Mouse (Mus musculus) naive thymus-derived CD4-positive, alpha-beta T cell, adult 2 months (primary cell): ENCODE results near the gene Tm7sf3.
A peak's percentile ranks its signal among the peaks of the same experiment; 100 is the strongest.
"Not testable (repeated sequence)": the region's sequence is repeated elsewhere in the genome, so short reads cannot be mapped to it uniquely, and the experiment has no call there.

Source experiments
- DNase-seq: peaks from one replicate; pipeline ENCODE4 v3.0.0-alpha.2; 2011; ENCODE audit warnings: low read depth

Gene Tm7sf3

DNA sequence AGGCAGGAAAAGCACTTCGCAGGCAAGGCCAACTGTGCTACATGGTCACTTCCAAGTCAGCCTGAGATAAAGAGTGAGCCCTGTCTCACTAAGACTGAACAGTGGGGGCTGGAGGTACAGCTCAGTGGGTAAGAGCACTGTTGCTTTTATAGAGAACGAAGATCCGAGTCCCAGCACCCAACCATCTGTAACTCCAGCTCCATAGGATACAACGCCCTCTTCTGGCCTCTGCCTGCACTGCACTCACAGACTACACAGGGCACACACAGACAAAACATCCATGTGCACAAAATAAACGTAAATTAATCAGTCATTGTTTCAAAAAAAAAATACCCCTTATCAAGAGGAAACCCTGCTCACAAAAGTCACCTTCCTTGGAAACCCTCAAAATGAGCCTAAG lies 28.7 kb downstream of the Tm7sf3 start:
- DNase-seq, result no peak

DNA sequence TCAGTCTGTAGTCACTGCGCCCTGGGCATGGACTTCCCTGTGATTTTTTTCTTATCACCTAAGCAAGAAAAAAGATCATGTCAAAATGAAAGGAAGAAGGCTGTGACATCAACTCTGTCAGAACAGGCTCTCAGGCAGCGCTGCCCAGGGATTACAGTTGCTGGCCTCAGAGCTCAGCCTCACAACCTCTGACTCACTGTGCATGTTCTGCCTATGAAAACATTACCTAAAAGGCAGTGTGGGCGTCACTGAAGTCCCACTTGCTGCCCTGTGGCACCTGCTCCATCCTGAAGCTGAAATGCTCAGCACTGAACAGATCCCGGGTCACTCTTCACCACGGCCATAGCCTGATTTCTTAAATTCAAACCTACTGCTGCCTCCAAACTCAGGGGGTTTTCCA lies 29.9 kb downstream of the Tm7sf3 start:
- no peak for DNase-seq

GRCm38 (mm10) chr6:146611897-146612296 lies 30.7 kb downstream of the Tm7sf3 start:
- DNase-seq, result no peak

DNA sequence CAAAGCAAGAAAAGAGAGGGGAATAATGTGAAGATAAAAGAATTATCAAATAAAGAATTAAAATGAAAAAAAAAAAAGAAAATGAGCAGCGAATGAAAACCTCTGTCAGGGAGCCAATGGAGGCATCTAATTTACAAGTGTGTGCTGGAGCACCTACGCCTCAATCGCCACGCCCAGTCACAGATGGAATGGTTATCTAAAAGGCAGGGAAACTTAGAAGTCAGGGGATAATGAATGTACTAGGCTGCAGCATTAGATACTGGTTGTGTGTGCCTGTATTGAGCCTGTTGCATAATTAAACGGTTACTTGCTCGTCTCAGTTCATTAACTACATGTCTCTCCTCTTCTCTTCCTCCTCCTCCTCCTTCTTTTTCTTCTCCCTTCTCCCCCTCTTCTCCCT lies 31.2 kb downstream of the Tm7sf3 start:
- no peak for DNase-seq

- no peak for DNase-seq
Measured at GRCm38 (mm10) chr6:146603651-146604050, 39.0 kb downstream of the Tm7sf3 start.

GRCm38 (mm10) chr6:146602601-146603000 lies 40.0 kb downstream of the Tm7sf3 start:
- no peak for DNase-seq

DNA sequence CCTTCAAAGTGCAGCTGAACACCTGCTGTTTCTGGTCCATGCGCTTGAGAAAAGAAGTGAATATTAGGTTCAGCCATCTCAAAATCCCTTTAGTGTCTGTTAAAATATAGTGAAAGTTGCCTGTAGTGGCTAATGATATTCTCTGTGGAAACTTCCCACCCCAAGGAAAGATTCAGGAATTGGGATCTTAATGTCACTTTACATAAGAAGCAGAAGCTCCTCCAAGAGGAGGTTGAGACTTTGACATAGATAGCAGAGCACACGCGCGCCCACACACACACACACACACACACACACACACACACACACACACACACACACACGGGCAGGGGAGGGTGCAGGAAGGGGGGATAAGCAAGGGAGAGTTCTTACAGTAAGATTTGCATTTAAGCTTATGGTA lies 57.5 kb downstream of the Tm7sf3 start:
- DNase-seq, result no peak

GRCm38 (mm10) chr6:146583366-146584046 lies 59.1 kb downstream of the Tm7sf3 start:
- DNase-seq, result no peak

DNA sequence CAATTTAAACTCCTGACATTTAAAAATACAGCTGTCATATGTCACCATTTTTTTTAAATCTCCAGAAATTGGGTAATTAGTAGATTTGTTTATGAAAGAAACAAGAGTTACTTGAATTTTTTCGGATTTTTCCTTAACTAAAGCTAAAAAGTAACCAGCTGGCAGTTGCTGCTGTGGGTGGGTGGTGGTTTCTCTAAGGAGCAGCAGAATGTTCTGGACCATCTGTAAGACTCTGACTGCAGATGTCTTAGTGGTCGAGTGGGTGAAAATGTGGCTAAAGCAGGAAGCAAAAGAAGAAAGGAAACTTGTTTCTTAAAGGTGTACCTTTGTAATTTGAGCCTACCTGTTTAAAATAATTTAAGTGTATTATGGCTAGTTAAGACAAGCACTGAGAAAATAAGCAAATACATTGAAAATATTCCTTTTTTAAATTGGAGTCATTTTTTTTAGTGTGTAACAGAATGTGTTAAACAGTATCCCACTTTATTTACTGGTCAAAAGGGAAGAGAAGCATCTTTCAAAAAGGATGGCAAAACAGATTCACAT lies 62.2 kb downstream of the Tm7sf3 start:
- DNase-seq, result no peak

GRCm38 (mm10) chr6:146578586-146578985 lies 64.0 kb downstream of the Tm7sf3 start:
- no peak for DNase-seq

- DNase-seq, result no peak
Measured at GRCm38 (mm10) chr6:146578111-146578531, 64.5 kb downstream of the Tm7sf3 start.

DNA sequence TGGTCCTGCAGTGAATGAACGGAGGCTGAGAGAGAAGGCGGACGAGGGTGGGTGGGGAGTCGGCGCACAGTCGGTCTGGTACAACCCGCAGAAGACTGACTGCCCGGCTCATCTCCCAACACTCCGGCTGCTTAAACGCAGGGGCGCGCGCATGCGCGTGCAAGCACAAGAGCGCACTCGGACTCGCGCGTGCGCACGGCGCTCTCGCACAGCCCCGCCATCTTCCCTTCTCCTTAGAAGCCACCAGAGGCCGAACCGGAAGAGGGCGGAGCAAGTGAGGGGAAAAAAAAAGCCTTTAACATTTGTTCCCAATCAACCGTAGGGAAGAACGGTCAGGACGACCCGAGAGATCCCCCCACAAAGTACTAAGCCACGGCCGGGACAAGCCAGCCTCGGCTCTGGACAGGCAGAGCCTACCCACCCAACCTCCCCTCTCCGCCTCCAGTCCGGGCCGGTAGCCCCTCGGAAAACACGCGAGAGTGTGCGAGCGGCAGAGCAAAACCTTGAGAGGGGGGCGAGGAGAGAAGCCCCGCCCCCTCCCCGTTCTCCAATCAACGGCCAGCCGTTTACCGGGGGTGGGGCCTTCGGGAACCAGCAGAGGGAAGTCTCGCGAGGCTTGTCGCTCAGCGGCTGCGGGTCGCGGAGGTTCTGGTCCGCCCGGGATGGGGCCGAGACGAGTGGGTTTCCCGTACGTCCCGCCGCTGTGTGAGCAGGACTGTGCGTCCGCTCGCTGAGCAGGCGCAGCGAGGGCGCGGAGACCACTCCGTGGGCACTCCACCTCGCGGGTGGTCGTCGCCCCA lies 65.1 kb downstream of the Tm7sf3 start, which contains the start of gene Ints13:
Gene Ints13 (minus strand): TSS at position 526 of the 800 bp plus-strand sequence.
- peak; percentile 99 for DNase-seq

DNA sequence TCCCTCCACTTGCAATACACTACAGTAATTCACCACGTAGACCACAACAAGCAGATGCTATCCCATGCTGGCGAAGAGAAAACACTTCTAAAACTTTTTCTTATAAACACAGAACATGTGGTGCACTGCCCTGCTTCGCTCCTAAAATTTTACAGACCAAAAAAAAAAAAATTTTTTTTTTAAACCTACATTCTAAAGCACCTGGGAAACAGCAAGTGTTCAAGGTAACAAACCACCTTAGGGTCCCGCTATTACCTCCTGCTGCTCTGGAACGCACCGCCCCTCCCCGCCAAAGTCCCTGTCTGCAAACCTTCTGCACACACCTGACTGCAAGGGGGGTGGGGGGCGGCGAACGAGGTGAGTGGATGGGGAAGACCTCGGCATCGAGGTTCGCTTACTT lies 65.7 kb downstream of the Tm7sf3 start, which contains the start of gene Fgfr1op2:
Gene Fgfr1op2 (plus strand): TSS at position 301 of the 400 bp plus-strand sequence.
- DNase-seq, result no peak

GRCm38 (mm10) chr6:146572073-146572472 lies 70.6 kb downstream of the Tm7sf3 start:
- DNase-seq, result no peak

DNA sequence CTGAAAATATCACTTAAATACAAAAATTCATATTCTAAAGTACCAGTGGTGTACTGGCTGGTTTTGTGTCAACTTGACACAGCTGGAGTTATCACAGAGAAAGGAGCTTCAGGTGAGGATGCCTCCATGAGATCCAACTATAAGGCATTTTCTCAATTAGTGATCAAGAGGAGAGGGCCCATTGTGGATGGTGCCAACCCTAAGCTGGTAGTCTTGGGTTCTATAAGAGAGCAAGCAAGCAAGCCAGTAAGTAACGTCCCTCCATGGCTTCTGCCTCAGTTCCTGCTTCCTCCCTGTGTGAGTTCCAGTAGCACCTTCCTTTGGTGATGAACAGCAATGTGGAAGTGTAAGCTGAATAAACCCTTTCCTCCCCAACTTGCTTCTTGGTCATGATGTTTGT lies 80.2 kb downstream of the Tm7sf3 start:
- not testable (repeated sequence) for DNase-seq
